Mouse (Mus musculus) heart, embryonic 16.5 days (tissue): ENCODE measurements around the gene Ispd. TPM values are rescaled to one million over a fixed set of nuclear protein-coding genes. Genes with fewer than 3 reads are reported as not detected.
"Not testable (repeated sequence)": the region's sequence is repeated elsewhere in the genome, so short reads cannot be mapped to it uniquely, and the experiment has no call there.

Experiments used
- ATAC-seq: fragments of 200-750 bp; cut with Nextera tagmentation; replicated peaks from 2 replicates; pipeline ENCODE4 v1.8.0; 2017; ENCODE audit warnings: moderate number of reproducible peaks; ENCODE audit not compliant: insufficient read depth, low FRiP score; ENCODE audit errors: extremely low read depth
- H3K27ac ChIP-seq: fragments of 300-500 bp; sonication (generic); 2 replicates; pipeline ENCODE4 v1.5.1; 2014; ENCODE audit warnings: mild to moderate bottlenecking, low read length, control low read depth, moderate library complexity
- H3K27me3 ChIP-seq: fragments of 300-500 bp; sonication (generic); 2 replicates; pipeline ENCODE4 v1.6.1; 2014; ENCODE audit warnings: low read length, mixed read lengths; ENCODE audit not compliant: control insufficient read depth, insufficient read depth
- H3K36me3 ChIP-seq: fragments of 300-500 bp; sonication (generic); 2 replicates; pipeline ENCODE4 v1.6.1; 2014; ENCODE audit not compliant: control insufficient read depth, insufficient read depth
- H3K4me1 ChIP-seq: fragments of 300-500 bp; sonication (generic); 2 replicates; pipeline ENCODE4 v1.6.1; 2014; ENCODE audit warnings: low read length, mixed read lengths; ENCODE audit not compliant: control insufficient read depth, insufficient read depth
- H3K4me2 ChIP-seq: fragments of 300-500 bp; sonication (generic); 2 replicates; pipeline ENCODE4 v1.6.1; 2014; ENCODE audit warnings: low read depth, mild to moderate bottlenecking, control low read depth, low read length
- H3K4me3 ChIP-seq: fragments of 300-500 bp; sonication (generic); 2 replicates; pipeline ENCODE4 v1.5.1; 2014; ENCODE audit warnings: mild to moderate bottlenecking, control low read depth, low read length
- H3K9ac ChIP-seq: fragments of 300-500 bp; sonication (generic); 2 replicates; pipeline ENCODE4 v1.6.1; 2014; ENCODE audit warnings: low read length, control low read depth
- H3K9me3 ChIP-seq: fragments of 300-500 bp; sonication (generic); replicated peaks from 2 replicates; pipeline ENCODE4 v1.6.1; 2016; ENCODE audit warnings: low read length; ENCODE audit not compliant: control insufficient read depth
- WGBS: fragments of 180-500 bp; shearing (Covaris S2); extraction: QIAGEN DNeasy Blood & Tissue Kit; methylation state at CpG from one replicate; pipeline ENCODE4 v1.1.7; 2014; 5-methylcytosine and 5-hydroxymethylcytosine counted together
- polyA plus RNA-seq: library from polyadenylated mRNA; unstranded; fragments of >200 nt; fragmentation: Nextera tagmentation; extraction: Ambion mirVana; gene quantifications from 2 replicates; pipeline ENCODE4 v1.2.1, GENCODE M21; 2015

Ispd gene
- polyA plus RNA-seq: 9.5 and 9.8 TPM in 2 replicates

- no peaks in the 10 kb centered on the region for H3K27me3 ChIP-seq
- WGBS: under 1% methylated on average over 64 of the region's 64 CpGs
- ATAC-seq: peak; percentile 89
- no peaks in the 10 kb centered on the region for H3K9me3 ChIP-seq
- peak within 1 kb of the TSS; percentile 96 for H3K27ac ChIP-seq
- peak within 1 kb of the TSS; percentile 80 for H3K4me3 ChIP-seq
- peak within 1 kb of the TSS; percentile 98 for H3K9ac ChIP-seq
- peak within 1 kb of the TSS; percentile 86 for H3K4me2 ChIP-seq
- no peaks in the 10 kb centered on the region for H3K36me3 ChIP-seq
- peaks cover 9% of the 10 kb centered on the region for H3K4me1 ChIP-seq
Observed at GRCm38 (mm10) chr12:36381441-36382340, at the start of gene Ispd, which contains the start of gene D630036H23Rik. Ispd (plus strand) TSS chr12:36381450. D630036H23Rik (minus strand) TSS chr12:36382181.

- no peaks in the 10 kb centered on the region for H3K27me3 ChIP-seq
- no peaks in the 10 kb centered on the region for H3K36me3 ChIP-seq
- H3K9ac ChIP-seq: no peak overlapping the region
- no peak for ATAC-seq
- 76% methylated on average over 1 of the region's 1 CpGs for WGBS
- no peak overlapping the region for H3K4me3 ChIP-seq
- H3K4me1 ChIP-seq: 0 out of 2 replicates have a peak, but pooled peaks cover 2% of the 10 kb centered on the region
- H3K27ac ChIP-seq: no peak overlapping the region
- H3K9me3 ChIP-seq: no peaks in the 10 kb centered on the region
- no peak overlapping the region for H3K4me2 ChIP-seq
Observed at GRCm38 (mm10) chr12:36332676-36333075, 48.6 kb upstream of the Ispd start.

GRCm38 (mm10) chr12:36333837-36334281 lies 47.4 kb upstream of the Ispd start:
- WGBS: 38% methylated on average over 9 of the region's 9 CpGs
- no peak overlapping the region for H3K4me2 ChIP-seq
- no peaks in the 10 kb centered on the region for H3K27me3 ChIP-seq
- H3K4me3 ChIP-seq: no peak overlapping the region
- no peaks in the 10 kb centered on the region for H3K9me3 ChIP-seq
- H3K4me1 ChIP-seq: no peaks in the 10 kb centered on the region
- H3K36me3 ChIP-seq: no peaks in the 10 kb centered on the region
- ATAC-seq: no peak
- H3K9ac ChIP-seq: no peak overlapping the region
- H3K27ac ChIP-seq: no peak overlapping the region

GRCm38 (mm10) chr12:36344131-36344530 lies 37.1 kb upstream of the Ispd start:
- no peak for ATAC-seq
- Histone ChIP-seq H3K9ac (no peak overlapping the region), H3K4me3 (no peak overlapping the region), H3K36me3 (no peaks in the 10 kb centered on the region), H3K27ac (no peak overlapping the region), H3K4me1 (no peaks in the 10 kb centered on the region), H3K4me2 (no peak overlapping the region), H3K9me3 (no peaks in the 10 kb centered on the region), H3K27me3 (no peaks in the 10 kb centered on the region)
- WGBS: 71% methylated on average over 4 of the region's 4 CpGs

- H3K9me3 ChIP-seq: no peaks in the 10 kb centered on the region
- WGBS: 82% methylated on average over 3 of the region's 3 CpGs
Observed at GRCm38 (mm10) chr12:36360064-36360463, 21.2 kb upstream of the Ispd start.

GRCm38 (mm10) chr12:36360693-36361092 lies 20.6 kb upstream of the Ispd start:
- no peak overlapping the region for H3K4me2 ChIP-seq
- H3K9ac ChIP-seq: no peak overlapping the region
- 86% methylated on average over 5 of the region's 5 CpGs for WGBS
- no peaks in the 10 kb centered on the region for H3K27me3 ChIP-seq
- no peaks in the 10 kb centered on the region for H3K9me3 ChIP-seq
- no peaks in the 10 kb centered on the region for H3K36me3 ChIP-seq
- H3K4me1 ChIP-seq: no peaks in the 10 kb centered on the region
- H3K27ac ChIP-seq: no peak overlapping the region
- no peak overlapping the region for H3K4me3 ChIP-seq
- ATAC-seq: no peak

More at GRCm38 (mm10) chr12:36360064-36360463, 21.2 kb upstream of the Ispd start:
- Histone ChIP-seq H3K4me1 (no peaks in the 10 kb centered on the region), H3K4me2 (no peak overlapping the region), H3K4me3 (no peak overlapping the region), H3K9ac (no peak overlapping the region), H3K36me3 (no peaks in the 10 kb centered on the region), H3K27me3 (no peaks in the 10 kb centered on the region), H3K27ac (no peak overlapping the region)
- no peak for ATAC-seq

GRCm38 (mm10) chr12:36364013-36364412 lies 17.2 kb upstream of the Ispd start:
- 86% methylated on average over 4 of the region's 4 CpGs for WGBS
- no peak for ATAC-seq
- no peak overlapping the region for H3K4me3 ChIP-seq
- H3K9me3 ChIP-seq: no peaks in the 10 kb centered on the region
- no peak overlapping the region for H3K9ac ChIP-seq
- no peaks in the 10 kb centered on the region for H3K27me3 ChIP-seq
- no peaks in the 10 kb centered on the region for H3K4me1 ChIP-seq
- no peak overlapping the region for H3K27ac ChIP-seq
- H3K4me2 ChIP-seq: no peak overlapping the region
- H3K36me3 ChIP-seq: no peaks in the 10 kb centered on the region

- no peak overlapping the region for H3K4me2 ChIP-seq
- H3K9me3 ChIP-seq: no peaks in the 10 kb centered on the region
- ATAC-seq: no peak
- no peak overlapping the region for H3K9ac ChIP-seq
- H3K27ac ChIP-seq: no peak overlapping the region
- H3K4me3 ChIP-seq: no peak overlapping the region
- H3K27me3 ChIP-seq: no peaks in the 10 kb centered on the region
- no peaks in the 10 kb centered on the region for H3K36me3 ChIP-seq
- 41% methylated on average over 4 of the region's 4 CpGs for WGBS
- no peaks in the 10 kb centered on the region for H3K4me1 ChIP-seq
Observed at GRCm38 (mm10) chr12:36373237-36373998, 7.8 kb upstream of the Ispd start.

GRCm38 (mm10) chr12:36376391-36376790 lies 4.9 kb upstream of the Ispd start:
- not testable (repeated sequence) for H3K4me1 ChIP-seq, H3K4me2 ChIP-seq, H3K9me3 ChIP-seq, H3K27ac ChIP-seq, H3K4me3 ChIP-seq, H3K36me3 ChIP-seq, H3K9ac ChIP-seq, H3K27me3 ChIP-seq, ATAC-seq
- 72% methylated on average over 3 of the region's 4 CpGs for WGBS
